In the genomic region with DNA sequence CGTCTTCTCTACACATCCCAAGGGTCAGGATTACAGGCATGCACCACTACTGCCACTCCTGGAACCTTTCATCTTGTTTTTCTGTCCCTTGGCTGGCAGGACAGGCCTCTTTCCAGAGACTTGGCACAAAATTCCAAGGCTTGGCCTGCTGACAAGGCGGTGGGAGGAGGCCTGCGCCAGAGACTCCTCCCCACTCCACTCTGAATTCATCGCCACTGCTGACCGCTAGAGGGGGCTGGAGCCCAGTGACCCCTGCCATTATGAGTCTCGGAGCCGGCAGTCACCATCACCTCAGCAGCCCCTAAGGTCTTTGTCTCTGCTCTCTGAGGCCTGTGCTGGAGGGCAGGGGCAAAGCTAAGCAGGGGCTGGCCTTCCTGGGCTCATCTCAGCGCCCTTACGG, we compare ENCODE assay signal across 8 mouse cellular contexts. TPM values are rescaled to one million over a fixed set of nuclear protein-coding genes. Genes with fewer than 3 reads are reported as not detected.
DNase-seq lines count a peak whose midpoint lies in the region; ATAC-seq and TF ChIP-seq lines count a peak whose summit lies in the region.

No protein-coding gene starts in this region.

- no peaks in the 10 kb centered on the region for H3K79me2 ChIP-seq in CH12.LX (replicated peaks; ENCODE audit: control insufficient read depth, extremely low read depth, insufficient read depth, poor library complexity, severe bottlenecking)

- peaks cover 0 to 21% of the 10 kb centered on the region in 2 experiments; a peak in 3 of 4 replicates for H3K4me1 ChIP-seq in CH12.LX (ENCODE audit: control insufficient read depth in 1 of 2, insufficient read depth in 2 of 2)
- H3K4me1 ChIP-seq in forebrain, embryonic 13.5 days: peaks cover 42% of the 10 kb centered on the region
- H3K4me1 ChIP-seq in heart, postnatal 0 days (ENCODE audit: control insufficient read depth, insufficient read depth): peaks cover 29% of the 10 kb centered on the region
- H3K4me1 ChIP-seq in liver, embryonic 15.5 days (replicated peaks): peaks cover 69% of the 10 kb centered on the region
- H3K4me1 ChIP-seq in neural tube, embryonic 14.5 days (ENCODE audit: control insufficient read depth, insufficient read depth, low read length): peaks cover 10% of the 10 kb centered on the region; the same call in 1 of the 2 replicates

- no peak overlapping the region for H3K27ac ChIP-seq in CH12.LX (ENCODE audit: insufficient read depth, low read depth)
- peak overlapping the region; percentile 51; the same call in 1 of the 2 replicates for H3K27ac ChIP-seq in forebrain, embryonic 13.5 days
- H3K27ac ChIP-seq in heart, postnatal 0 days (ENCODE audit: low read depth): peak overlapping the region; percentile 36; the same call in 1 of the 2 replicates
- peak overlapping the region; percentile 94 for H3K27ac ChIP-seq in liver, embryonic 15.5 days (replicated peaks)
- no peak overlapping the region for H3K27ac ChIP-seq in neural tube, embryonic 14.5 days (ENCODE audit: low read depth, low read length)

- dilution Hi-C loops in CH12.LX (cut with MboI; ENCODE audit: extremely low pct_ligation_motif_present, extremely low pct_unique_long_range_greater_than_20kb, low sequenced_read_pairs): no loop called here

- 2% methylated on average over 9 of the region's 9 CpGs for WGBS in forebrain, embryonic 13.5 days
- WGBS in heart, postnatal 0 days: 10% methylated on average over 9 of the region's 9 CpGs
- WGBS in liver, embryonic 15.5 days (ENCODE audit: insufficient replicate concordance): 12% methylated on average over 9 of the region's 9 CpGs
- WGBS in neural tube, embryonic 14.5 days: 12% methylated on average over 9 of the region's 9 CpGs

- no peak for TF ChIP-seq EP300 in CH12.LX (IDR thresholded peaks at IDR 0.05; ENCODE audit: low read length)
- TF ChIP-seq EP300 in heart, postnatal 0 days (IDR thresholded peaks at IDR 0.05; ENCODE audit: low read depth): no peak

- in situ Hi-C loops in CH12.LX (cut with MboI; ENCODE audit: low pct_ligation_motif_present, low pct_unique_long_range_greater_than_20kb, low sequenced_read_pairs): no loop called here

- H3K4me3 ChIP-seq in CH12.LX (replicated peaks in 1 of 3; ENCODE audit: low read depth in 2 of 3, low read length in 2 of 3, poor library complexity in 1 of 3): no peak overlapping the region
- H3K4me3 ChIP-seq in forebrain, embryonic 13.5 days: no peak overlapping the region
- H3K4me3 ChIP-seq in heart, postnatal 0 days (ENCODE audit: low read depth, low read length): no peak overlapping the region
- H3K4me3 ChIP-seq in liver, embryonic 15.5 days (replicated peaks): no peak overlapping the region
- H3K4me3 ChIP-seq in neural tube, embryonic 14.5 days (ENCODE audit: low read depth, low read length): no peak overlapping the region

- ATAC-seq in cerebellum, adult (ENCODE audit: insufficient number of reproducible peaks, low FRiP score, low TSS enrichment): peak; percentile 59
- ATAC-seq in forebrain, embryonic 13.5 days: peak; percentile 69
- peak; percentile 91 for ATAC-seq in heart, postnatal 0 days (ENCODE audit: insufficient read depth, low read depth)
- ATAC-seq in liver, embryonic 15.5 days (ENCODE audit: insufficient read depth): peak; percentile 35
- peak; percentile 66 for ATAC-seq in neural tube, embryonic 14.5 days (ENCODE audit: low read depth)

- no peak; the same call in 1 of the 2 replicates for TF ChIP-seq POLR2A in CH12.LX (IDR thresholded peaks at IDR 0.05; ENCODE audit: low read depth, low read length)

- TF ChIP-seq CTCF in CH12.LX (conservative IDR thresholded peaks at IDR 0.05 in 1 of 2, IDR thresholded peaks at IDR 0.05 in 1 of 2; ENCODE audit: low read depth in 2 of 2, low read length in 2 of 2): peak; percentile 54 to 92
- TF ChIP-seq CTCF in heart, postnatal 0 days (IDR thresholded peaks at IDR 0.05; ENCODE audit: low read depth): peak; percentile 90

- DNase-seq in CH12.LX (ENCODE audit: extremely low read depth): peak; percentile 75
- peak; percentile 94 for DNase-seq in heart, postnatal 0 days (ENCODE audit: low spot score)
- peak; percentile 94 to 96 for DNase-seq in kidney, postnatal 36 days
- DNase-seq in testis, postnatal 14 days (ENCODE audit: low spot score): peak; percentile 82

- H3K36me3 ChIP-seq in CH12.LX (replicated peaks in 1 of 2; ENCODE audit: control insufficient read depth in 1 of 2, insufficient read depth in 1 of 2, low read length in 1 of 2): no peaks in the 10 kb centered on the region
- no peaks in the 10 kb centered on the region for H3K36me3 ChIP-seq in forebrain, embryonic 13.5 days (ENCODE audit: poor library complexity, severe bottlenecking)
- H3K36me3 ChIP-seq in heart, postnatal 0 days (replicated peaks; ENCODE audit: control insufficient read depth, insufficient read depth, low read length): no peaks in the 10 kb centered on the region
- H3K36me3 ChIP-seq in liver, embryonic 15.5 days (replicated peaks): no peaks in the 10 kb centered on the region
- H3K36me3 ChIP-seq in neural tube, embryonic 14.5 days (ENCODE audit: control insufficient read depth, insufficient read depth, low read length): no peaks in the 10 kb centered on the region

- no peaks in the 10 kb centered on the region for H3K27me3 ChIP-seq in CH12.LX (replicated peaks)
- no peaks in the 10 kb centered on the region for H3K27me3 ChIP-seq in forebrain, embryonic 13.5 days
- H3K27me3 ChIP-seq in heart, postnatal 0 days (ENCODE audit: control insufficient read depth, insufficient read depth, low read length): no peaks in the 10 kb centered on the region
- H3K27me3 ChIP-seq in liver, embryonic 15.5 days: no peaks in the 10 kb centered on the region
- H3K27me3 ChIP-seq in neural tube, embryonic 14.5 days (ENCODE audit: control insufficient read depth, insufficient read depth, low read length): no peaks in the 10 kb centered on the region

- H3K9ac ChIP-seq in CH12.LX (ENCODE audit: insufficient read depth, low read depth): no peak overlapping the region
- H3K9ac ChIP-seq in forebrain, embryonic 13.5 days: no peak overlapping the region
- no peak overlapping the region for H3K9ac ChIP-seq in heart, postnatal 0 days (replicated peaks; ENCODE audit: low read depth, low read length)
- H3K9ac ChIP-seq in liver, embryonic 15.5 days: 0 out of 2 replicates have a peak overlapping the region, but pooled peaks have one; percentile 18
- no peak overlapping the region for H3K9ac ChIP-seq in neural tube, embryonic 14.5 days (replicated peaks; ENCODE audit: low read depth, low read length)

- no peak overlapping the region for H3K4me2 ChIP-seq in CH12.LX (ENCODE audit: insufficient read depth, low read depth, poor library complexity, severe bottlenecking)
- no peak overlapping the region for H3K4me2 ChIP-seq in forebrain, embryonic 13.5 days
- no peak overlapping the region for H3K4me2 ChIP-seq in heart, postnatal 0 days (ENCODE audit: low read depth, low read length)
- peak overlapping the region; percentile 50 for H3K4me2 ChIP-seq in liver, embryonic 15.5 days
- no peak overlapping the region for H3K4me2 ChIP-seq in neural tube, embryonic 14.5 days (ENCODE audit: low read depth, low read length)

- no peaks in the 10 kb centered on the region for H3K9me3 ChIP-seq in CH12.LX (replicated peaks; ENCODE audit: low read length)
- no peaks in the 10 kb centered on the region for H3K9me3 ChIP-seq in forebrain, embryonic 13.5 days (replicated peaks)
- no peaks in the 10 kb centered on the region for H3K9me3 ChIP-seq in heart, postnatal 0 days (replicated peaks; ENCODE audit: control insufficient read depth, low read length)
- no peaks in the 10 kb centered on the region for H3K9me3 ChIP-seq in liver, embryonic 15.5 days (replicated peaks)
- no peaks in the 10 kb centered on the region for H3K9me3 ChIP-seq in neural tube, embryonic 14.5 days (ENCODE audit: control insufficient read depth, low read length)

- TF ChIP-seq RAD21 in CH12.LX (IDR thresholded peaks at IDR 0.05; ENCODE audit: low read depth, low read length): peak; percentile 70

TF ChIP-seq in CH12.LX, 34 proteins besides CTCF, POLR2A, EP300 and RAD21:
- TF ChIP-seq TCF12 (IDR thresholded peaks at IDR 0.05; ENCODE audit: low read depth, low read length): peak; percentile 45; the same call in 1 of the 2 replicates
- peak; percentile 55; the same call in 1 of the 2 replicates for TF ChIP-seq MAZ (IDR thresholded peaks at IDR 0.05; ENCODE audit: low read depth, low read length)
- TF ChIP-seq ZMIZ1 (IDR thresholded peaks at IDR 0.05; ENCODE audit: low read depth, low read length): no peak
- peak; percentile 49 for TF ChIP-seq SMC3 (IDR thresholded peaks at IDR 0.05; ENCODE audit: low read depth, low read length)
- TF ChIP-seq UBTF (IDR thresholded peaks at IDR 0.05; ENCODE audit: low read depth, low read length): no peak
- peak; percentile 34; the same call in 1 of the 2 replicates for TF ChIP-seq NRF1 (IDR thresholded peaks at IDR 0.05; ENCODE audit: low read depth, low read length)
- TF ChIP-seq NELFE (IDR thresholded peaks at IDR 0.05; ENCODE audit: low read depth, low read length): 0 out of 2 replicates have a peak, but pooled peaks have one; percentile 17

RNA-seq across cellular contexts. Expression of a gene that starts 23.0 kb away (rescaled TPM):
- total RNA-seq in CH12.LX (2012; rRNA removed) (18.9 and 22.2 TPM in 2 replicates), CH12.LX (2014; rRNA removed) (28.4 and 29.1 TPM in 2 replicates)
- polyA plus RNA-seq in CH12.LX (2012; ENCODE audit: insufficient read length, low read depth): 34.7 and 35.2 TPM in 2 replicates
- polyA plus RNA-seq in forebrain, embryonic 13.5 days (2015; fragmentation: Nextera tagmentation; extraction: Ambion mirVana): 80.2 and 81.1 TPM in 2 replicates
- total RNA-seq in heart, postnatal 0 days (2014; rRNA removed; ENCODE audit: low replicate concordance): 10.5 and 12.2 TPM in 2 replicates
- polyA plus RNA-seq in heart, postnatal 0 days (2015; fragmentation: Nextera tagmentation; extraction: Ambion mirVana): 45.5 and 47.3 TPM in 2 replicates
- 28.1 and 28.2 TPM in 2 replicates for polyA plus RNA-seq in liver, embryonic 15.5 days (2015; fragmentation: Nextera tagmentation; extraction: Ambion mirVana)
- 77.1 and 77.3 TPM in 2 replicates for polyA plus RNA-seq in neural tube, embryonic 14.5 days (2014; fragmentation: Nextera tagmentation; extraction: Ambion mirVana)

RNA-seq across cellular contexts. Expression of a gene that starts 39.7 kb away (rescaled TPM):
- total RNA-seq in CH12.LX (2012; rRNA removed) (8.4 TPM in 2 replicates), CH12.LX (2014; rRNA removed) (5.3 and 6.0 TPM in 2 replicates)
- 8.9 and 9.4 TPM in 2 replicates for polyA plus RNA-seq in CH12.LX (2012; ENCODE audit: insufficient read length, low read depth)
- 4.1 and 4.8 TPM in 2 replicates for polyA plus RNA-seq in forebrain, embryonic 13.5 days (2015; fragmentation: Nextera tagmentation; extraction: Ambion mirVana)
- total RNA-seq in heart, postnatal 0 days (2014; rRNA removed; ENCODE audit: low replicate concordance): 0.62 and 1.4 TPM in 2 replicates
- 1.7 and 1.8 TPM in 2 replicates for polyA plus RNA-seq in heart, postnatal 0 days (2015; fragmentation: Nextera tagmentation; extraction: Ambion mirVana)
- 4.3 and 4.4 TPM in 2 replicates for polyA plus RNA-seq in liver, embryonic 15.5 days (2015; fragmentation: Nextera tagmentation; extraction: Ambion mirVana)
- polyA plus RNA-seq in neural tube, embryonic 14.5 days (2014; fragmentation: Nextera tagmentation; extraction: Ambion mirVana): 2.9 and 3.6 TPM in 2 replicates

Comparison
In these comparisons a context has a peak if more than half of its experiments do, and no peak if none do; other contexts are left out.
1. H3K27ac ChIP-seq: peak in forebrain, embryonic 13.5 days (single experiment), heart, postnatal 0 days (single experiment) and liver, embryonic 15.5 days (single experiment); none in CH12.LX (single experiment) and neural tube, embryonic 14.5 days (single experiment).
2. ATAC-seq: peak in every context shown above with its lines; median percentile 91 in heart, postnatal 0 days; 69 in forebrain, embryonic 13.5 days; 66 in neural tube, embryonic 14.5 days; 59 in cerebellum, adult; 35 in liver, embryonic 15.5 days.
3. Peak in every context shown above with its lines, with median percentiles within 50 percentile points of each other: DNase-seq.